Mouse (Mus musculus): ENCODE measurements at regions not wholly inside any gene's neighbourhood (a gene's known extent, or its start where the extent isn't known, plus 50 kb on each side); places are given as distances from the start of the nearest gene placed in this dataset.

GRCm38 (mm10) chr4:106262751-106263725 lies 53.0 kb upstream of the Usp24 start:
- TF ChIP-seq EP300 (IDR thresholded peaks at IDR 0.05) (no peak), CTCF (IDR thresholded peaks at IDR 0.05) (no peak)
